Mouse (Mus musculus): ENCODE measurements around the gene Aqr. TPM values are rescaled to one million over a fixed set of nuclear protein-coding genes. Genes with fewer than 3 reads are reported as not detected.

The Aqr gene
- polyA plus RNA-seq, 1 experiment from 2014 or later = 45.2 TPM

- H3K27ac ChIP-seq (replicated peaks) = no peak overlapping the region
- H3K9me3 ChIP-seq (replicated peaks) = no peaks in the 10 kb centered on the region
- peaks cover 77% of the 10 kb centered on the region for H3K36me3 ChIP-seq
- H3K4me3 ChIP-seq = no peak overlapping the region
- no peak for DNase-seq (ENCODE audit: low spot score)
- no peaks in the 10 kb centered on the region for H3K4me1 ChIP-seq
- no peaks in the 10 kb centered on the region for H3K27me3 ChIP-seq (ENCODE audit: low read depth, poor library complexity, severe bottlenecking)
Observed at GRCm38 (mm10) chr2:114167837-114168236, 19.0 kb downstream of the Aqr start.

DNA sequence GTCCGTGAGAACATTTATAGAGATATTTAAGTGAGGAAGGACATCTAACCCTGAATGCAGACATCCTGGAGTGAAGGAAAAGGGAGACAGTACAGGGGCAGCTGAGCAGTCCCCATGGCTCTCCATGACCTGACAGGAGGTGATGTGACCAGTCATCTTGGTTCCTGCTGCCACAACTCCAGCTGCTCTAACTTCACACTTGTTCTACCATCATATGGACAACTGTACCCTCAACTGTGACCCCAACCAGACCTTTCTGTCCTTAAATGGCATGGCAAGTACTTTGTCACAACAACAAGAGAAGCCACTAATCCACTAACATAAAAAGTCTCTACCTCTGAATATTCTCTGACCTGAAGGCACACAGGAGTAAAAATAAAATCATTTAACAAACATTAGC lies 24.8 kb downstream of the Aqr start:
- H3K4me1 ChIP-seq = no peaks in the 10 kb centered on the region
- WGBS = 80% methylated on average over 1 of the region's 1 CpGs
- H3K9me3 ChIP-seq (replicated peaks) = no peaks in the 10 kb centered on the region
- no peak overlapping the region for H3K4me3 ChIP-seq
- no peak overlapping the region for H3K27ac ChIP-seq (replicated peaks)
- peaks cover 89% of the 10 kb centered on the region for H3K36me3 ChIP-seq
- H3K27me3 ChIP-seq (ENCODE audit: low read depth, poor library complexity, severe bottlenecking) = no peaks in the 10 kb centered on the region
- DNase-seq (ENCODE audit: low spot score) = no peak

GRCm38 (mm10) chr2:114157345-114157744 lies 29.5 kb downstream of the Aqr start:
- Histone ChIP-seq H3K4me1 (no peaks in the 10 kb centered on the region), H3K9me3 (replicated peaks) (no peaks in the 10 kb centered on the region), H3K36me3 (peaks cover 94% of the 10 kb centered on the region), H3K4me3 (no peak overlapping the region), H3K27ac (replicated peaks) (no peak overlapping the region), H3K27me3 (ENCODE audit: low read depth, poor library complexity, severe bottlenecking) (no peaks in the 10 kb centered on the region)
- WGBS = 92% methylated on average over 4 of the region's 4 CpGs
- no peak for DNase-seq (ENCODE audit: low spot score)

DNA sequence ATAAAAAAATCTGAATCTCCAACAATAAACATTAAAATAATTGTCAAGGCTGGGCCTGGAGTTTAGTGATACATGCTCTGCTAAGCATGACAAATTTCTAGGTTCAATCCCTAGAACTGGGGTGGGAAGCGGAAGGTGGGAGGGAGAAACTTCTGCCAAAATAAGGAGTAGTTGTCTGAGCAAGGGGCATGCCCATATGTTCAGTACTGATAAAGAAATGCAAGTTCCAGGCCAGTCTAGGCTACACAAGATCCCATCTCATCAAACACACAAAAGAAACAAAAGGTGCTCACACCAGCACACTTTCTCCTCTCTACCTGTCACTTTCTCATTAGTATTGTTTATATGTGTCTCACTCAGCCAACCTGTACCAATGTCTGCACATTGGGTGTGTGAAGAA lies 30.2 kb downstream of the Aqr start:
- 92% methylated on average over 1 of the region's 1 CpGs for WGBS
- Histone ChIP-seq H3K9me3 (replicated peaks) (no peaks in the 10 kb centered on the region), H3K36me3 (peaks cover 96% of the 10 kb centered on the region), H3K4me1 (no peaks in the 10 kb centered on the region), H3K4me3 (no peak overlapping the region), H3K27ac (replicated peaks) (no peak overlapping the region), H3K27me3 (ENCODE audit: low read depth, poor library complexity, severe bottlenecking) (no peaks in the 10 kb centered on the region)
- DNase-seq (ENCODE audit: low spot score) = no peak

GRCm38 (mm10) chr2:114153247-114153646 lies 33.6 kb downstream of the Aqr start:
- peaks cover 97% of the 10 kb centered on the region for H3K36me3 ChIP-seq
- DNase-seq (ENCODE audit: low spot score) = no peak
- H3K4me3 ChIP-seq = no peak overlapping the region
- no peak overlapping the region for H3K27ac ChIP-seq (replicated peaks)
- 91% methylated on average over 6 of the region's 6 CpGs for WGBS
- H3K4me1 ChIP-seq = no peaks in the 10 kb centered on the region
- H3K27me3 ChIP-seq (ENCODE audit: low read depth, poor library complexity, severe bottlenecking) = no peaks in the 10 kb centered on the region
- H3K9me3 ChIP-seq (replicated peaks) = no peaks in the 10 kb centered on the region

DNA sequence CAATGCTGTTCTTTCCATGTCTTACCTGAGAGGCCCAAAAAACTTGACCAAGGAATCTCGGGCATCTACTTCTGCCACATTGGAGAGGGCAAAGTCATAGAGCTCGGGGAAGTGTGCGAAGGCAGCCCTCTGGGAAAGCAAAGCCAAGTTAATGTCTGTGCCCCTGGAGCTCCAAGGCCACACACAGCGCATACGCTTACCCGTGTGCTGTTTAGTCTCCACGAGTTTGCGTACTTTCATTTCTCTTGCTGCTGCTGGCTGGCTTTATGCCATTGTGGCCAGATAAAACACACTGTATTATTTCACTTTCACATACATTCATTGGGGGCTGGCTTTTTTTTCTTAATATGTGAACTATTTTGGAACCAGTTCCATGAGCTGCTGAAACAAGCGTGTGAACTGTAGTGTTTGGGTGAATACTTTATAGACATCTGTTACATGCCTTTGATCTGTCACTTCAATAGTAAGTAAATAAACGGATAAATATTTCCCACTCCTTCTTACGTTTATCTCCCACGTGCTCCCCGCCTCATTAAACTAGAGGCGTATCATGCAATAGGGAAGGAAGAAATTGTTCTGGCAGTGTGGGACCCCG lies 39.9 kb downstream of the Aqr start:
- Histone ChIP-seq H3K4me1 (no peaks in the 10 kb centered on the region), H3K27me3 (ENCODE audit: low read depth, poor library complexity, severe bottlenecking) (no peaks in the 10 kb centered on the region), H3K9me3 (replicated peaks) (no peaks in the 10 kb centered on the region), H3K36me3 (peaks cover 97% of the 10 kb centered on the region), H3K27ac (replicated peaks) (no peak overlapping the region), H3K4me3 (no peak overlapping the region)
- DNase-seq (ENCODE audit: low spot score) = no peak
- WGBS = 95% methylated on average over 15 of the region's 15 CpGs

DNA sequence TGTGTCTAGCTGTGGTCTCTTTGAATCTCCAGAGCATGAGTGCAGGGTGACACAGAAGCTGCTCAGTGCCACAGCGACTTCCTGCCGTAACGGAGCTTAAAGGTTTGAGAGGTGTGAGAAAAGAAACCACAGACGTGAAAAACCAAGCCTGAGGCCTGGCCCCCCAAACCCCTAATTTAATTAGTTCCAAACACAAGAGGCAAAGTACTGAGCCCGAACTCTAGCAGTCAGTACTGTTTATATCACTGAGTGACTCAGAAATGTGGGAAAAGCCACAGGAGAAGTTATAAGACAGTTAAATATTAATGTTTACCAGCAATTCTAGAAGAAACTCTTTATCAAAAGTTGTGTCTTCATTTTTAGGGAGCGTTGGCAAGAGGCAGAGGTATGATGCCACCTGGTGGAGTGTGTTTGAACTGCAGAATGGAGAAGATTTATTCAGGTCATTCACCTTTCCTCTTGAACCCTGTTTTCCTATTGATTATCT lies 41.5 kb downstream of the Aqr start:
- no peaks in the 10 kb centered on the region for H3K9me3 ChIP-seq (replicated peaks)
- no peaks in the 10 kb centered on the region for H3K4me1 ChIP-seq
- peak; percentile 24 for DNase-seq (ENCODE audit: low spot score)
- H3K27me3 ChIP-seq (ENCODE audit: low read depth, poor library complexity, severe bottlenecking) = no peaks in the 10 kb centered on the region
- peaks cover 97% of the 10 kb centered on the region for H3K36me3 ChIP-seq
- WGBS = 90% methylated on average over 6 of the region's 6 CpGs
- H3K27ac ChIP-seq (replicated peaks) = no peak overlapping the region
- no peak overlapping the region for H3K4me3 ChIP-seq

GRCm38 (mm10) chr2:114144915-114145314 lies 41.9 kb downstream of the Aqr start:
- no peaks in the 10 kb centered on the region for H3K9me3 ChIP-seq (replicated peaks)
- H3K4me3 ChIP-seq = no peak overlapping the region
- 94% methylated on average over 5 of the region's 5 CpGs for WGBS
- no peaks in the 10 kb centered on the region for H3K4me1 ChIP-seq
- no peak overlapping the region for H3K27ac ChIP-seq (replicated peaks)
- H3K27me3 ChIP-seq (ENCODE audit: low read depth, poor library complexity, severe bottlenecking) = no peaks in the 10 kb centered on the region
- peaks cover 97% of the 10 kb centered on the region for H3K36me3 ChIP-seq
- no peak for DNase-seq (ENCODE audit: low spot score)

GRCm38 (mm10) chr2:114143842-114144241 lies 43.0 kb downstream of the Aqr start:
- Histone ChIP-seq H3K27ac (replicated peaks) (no peak overlapping the region), H3K36me3 (peaks cover 97% of the 10 kb centered on the region), H3K27me3 (ENCODE audit: low read depth, poor library complexity, severe bottlenecking) (no peaks in the 10 kb centered on the region), H3K4me3 (no peak overlapping the region), H3K4me1 (no peaks in the 10 kb centered on the region), H3K9me3 (replicated peaks) (no peaks in the 10 kb centered on the region)
- 95% methylated on average over 6 of the region's 6 CpGs for WGBS
- DNase-seq (ENCODE audit: low spot score) = no peak

DNA sequence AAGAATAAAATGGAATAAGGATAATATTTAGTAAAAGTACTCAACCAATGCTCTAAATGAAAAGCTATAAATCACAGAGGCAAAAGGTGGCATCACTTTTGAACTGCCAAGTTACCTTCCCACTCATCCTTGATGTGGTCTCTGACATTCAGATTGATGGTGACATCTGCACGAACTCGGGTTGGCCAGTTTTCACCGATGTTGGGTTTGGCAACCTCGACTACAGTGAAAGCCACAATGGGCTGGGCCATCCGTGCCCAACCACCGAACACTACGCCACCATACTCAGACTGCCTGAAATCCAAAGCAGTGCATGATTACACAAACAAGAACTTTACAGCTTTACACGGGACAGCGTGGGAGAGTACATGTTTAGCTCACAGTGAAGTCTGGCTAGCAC lies 50.1 kb downstream of the Aqr start:
- no peak overlapping the region for H3K27ac ChIP-seq (replicated peaks)
- no peak for DNase-seq (ENCODE audit: low spot score)
- H3K4me3 ChIP-seq = no peak overlapping the region
- no peaks in the 10 kb centered on the region for H3K9me3 ChIP-seq (replicated peaks)
- 95% methylated on average over 9 of the region's 9 CpGs for WGBS
- H3K27me3 ChIP-seq (ENCODE audit: low read depth, poor library complexity, severe bottlenecking) = no peaks in the 10 kb centered on the region
- H3K4me1 ChIP-seq = no peaks in the 10 kb centered on the region
- peaks cover 97% of the 10 kb centered on the region for H3K36me3 ChIP-seq

DNA sequence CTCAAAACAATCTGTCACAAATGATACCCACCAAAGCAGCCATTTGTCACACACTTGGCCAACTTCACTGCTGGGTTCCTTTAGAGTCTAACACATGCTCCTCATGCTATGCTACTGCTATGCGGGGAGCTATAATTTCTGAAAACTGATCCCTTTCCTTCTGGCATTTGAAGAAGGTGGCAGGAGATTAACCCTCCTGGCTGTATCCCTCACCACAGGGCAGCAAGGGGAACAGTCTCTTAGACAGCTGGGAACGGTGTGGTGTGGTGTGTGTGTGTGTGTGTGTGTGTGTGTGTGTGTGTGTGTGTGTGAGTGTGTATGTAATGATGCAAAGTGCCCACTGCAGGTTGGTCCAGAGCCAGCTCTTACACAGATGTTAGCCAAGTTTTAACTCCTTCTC lies 51.0 kb downstream of the Aqr start:
- no peak for DNase-seq (ENCODE audit: low spot score)
- Histone ChIP-seq H3K9me3 (replicated peaks) (no peaks in the 10 kb centered on the region), H3K36me3 (peaks cover 97% of the 10 kb centered on the region), H3K4me1 (no peaks in the 10 kb centered on the region), H3K27ac (replicated peaks) (no peak overlapping the region), H3K27me3 (ENCODE audit: low read depth, poor library complexity, severe bottlenecking) (no peaks in the 10 kb centered on the region), H3K4me3 (no peak overlapping the region)
- whole genome bisulfite sequencing = 89% methylated on average over 2 of the region's 2 CpGs

DNA sequence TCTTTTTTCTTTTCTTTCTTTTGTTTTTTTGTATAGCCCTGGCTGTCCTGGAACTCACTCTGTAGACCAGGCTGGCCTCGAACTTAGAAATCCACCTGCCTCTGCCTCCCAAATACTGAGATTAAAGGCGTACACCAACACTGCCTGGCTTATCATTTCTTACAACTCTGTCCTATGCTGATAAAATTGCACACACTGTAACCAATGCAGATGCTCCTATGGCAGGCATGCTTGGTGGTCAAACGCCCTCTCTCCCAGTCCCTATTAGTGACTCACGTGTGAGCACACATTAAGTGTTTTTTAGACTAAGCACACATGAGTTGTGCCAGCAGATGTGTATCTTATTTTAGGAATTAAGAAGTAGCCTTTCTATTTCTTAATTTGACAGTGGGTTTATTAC lies 53.5 kb downstream of the Aqr start:
- Histone ChIP-seq H3K27ac (replicated peaks) (no peak overlapping the region), H3K4me1 (no peaks in the 10 kb centered on the region), H3K4me3 (no peak overlapping the region), H3K36me3 (peaks cover 98% of the 10 kb centered on the region), H3K9me3 (replicated peaks) (no peaks in the 10 kb centered on the region), H3K27me3 (ENCODE audit: low read depth, poor library complexity, severe bottlenecking) (no peaks in the 10 kb centered on the region)
- DNase-seq (ENCODE audit: low spot score) = no peak
- WGBS = 93% methylated on average over 4 of the region's 4 CpGs

DNA sequence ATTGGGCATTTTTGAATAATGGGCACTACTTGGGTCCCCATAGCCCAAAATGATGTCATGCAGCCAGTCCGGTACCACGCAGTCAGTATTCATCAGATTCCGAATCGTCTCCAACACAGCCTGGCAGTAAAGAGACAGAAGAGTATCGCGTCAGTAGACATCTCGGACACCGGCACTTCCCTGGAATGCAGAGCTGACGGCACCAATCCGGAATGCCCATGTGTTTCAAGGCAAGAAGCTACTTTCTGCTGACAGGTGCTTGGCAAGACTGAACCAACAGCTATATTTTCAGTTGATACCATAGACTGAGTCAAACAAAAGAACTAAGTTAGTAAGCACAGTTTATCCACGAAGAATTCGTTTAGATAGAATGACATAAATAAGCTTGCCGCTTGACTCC lies 56.2 kb downstream of the Aqr start:
- DNase-seq (ENCODE audit: low spot score) = no peak
- Histone ChIP-seq H3K27ac (replicated peaks) (no peak overlapping the region), H3K4me1 (no peaks in the 10 kb centered on the region), H3K27me3 (ENCODE audit: low read depth, poor library complexity, severe bottlenecking) (no peaks in the 10 kb centered on the region), H3K9me3 (replicated peaks) (no peaks in the 10 kb centered on the region), H3K4me3 (no peak overlapping the region), H3K36me3 (peaks cover 95% of the 10 kb centered on the region)
- 93% methylated on average over 13 of the region's 13 CpGs for WGBS

DNA sequence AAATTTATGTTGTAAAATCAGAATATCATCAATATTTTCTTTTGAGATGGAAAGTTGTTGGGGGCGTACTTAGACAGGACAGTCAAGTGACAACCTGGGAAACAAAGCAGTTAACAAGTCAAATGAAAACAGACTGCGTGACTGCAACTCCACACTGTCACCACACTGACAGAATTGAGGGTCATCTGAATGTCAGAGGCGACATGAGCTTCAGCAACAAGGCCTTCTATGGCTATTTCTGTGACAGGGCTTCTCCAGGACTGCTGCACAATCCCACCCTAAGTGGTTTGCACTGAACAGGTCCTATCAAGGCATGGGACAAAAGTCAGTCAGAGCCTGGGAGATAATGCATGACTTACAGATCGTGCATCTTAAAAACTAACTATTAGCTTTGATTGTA lies 63.5 kb downstream of the Aqr start:
- H3K4me3 ChIP-seq = no peak overlapping the region
- no peaks in the 10 kb centered on the region for H3K4me1 ChIP-seq
- DNase-seq (ENCODE audit: low spot score) = no peak
- WGBS = 94% methylated on average over 4 of the region's 4 CpGs
- H3K36me3 ChIP-seq = peaks cover 94% of the 10 kb centered on the region
- H3K27me3 ChIP-seq (ENCODE audit: low read depth, poor library complexity, severe bottlenecking) = no peaks in the 10 kb centered on the region
- H3K27ac ChIP-seq (replicated peaks) = no peak overlapping the region
- H3K9me3 ChIP-seq (replicated peaks) = no peaks in the 10 kb centered on the region

All from midbrain, embryonic 10.5 days (tissue).